Mouse (Mus musculus): ENCODE measurements at regions not wholly inside any gene's neighbourhood (a gene's known extent, or its start where the extent isn't known, plus 50 kb on each side); places are given as distances from the start of the nearest gene placed in this dataset.

GRCm38 (mm10) chr10:43775807-43776206 is 125.7 kb downstream of the Qrsl1 start:
- DNase-seq (ENCODE audit: low spot score in 2 of 2): no peak

DNA sequence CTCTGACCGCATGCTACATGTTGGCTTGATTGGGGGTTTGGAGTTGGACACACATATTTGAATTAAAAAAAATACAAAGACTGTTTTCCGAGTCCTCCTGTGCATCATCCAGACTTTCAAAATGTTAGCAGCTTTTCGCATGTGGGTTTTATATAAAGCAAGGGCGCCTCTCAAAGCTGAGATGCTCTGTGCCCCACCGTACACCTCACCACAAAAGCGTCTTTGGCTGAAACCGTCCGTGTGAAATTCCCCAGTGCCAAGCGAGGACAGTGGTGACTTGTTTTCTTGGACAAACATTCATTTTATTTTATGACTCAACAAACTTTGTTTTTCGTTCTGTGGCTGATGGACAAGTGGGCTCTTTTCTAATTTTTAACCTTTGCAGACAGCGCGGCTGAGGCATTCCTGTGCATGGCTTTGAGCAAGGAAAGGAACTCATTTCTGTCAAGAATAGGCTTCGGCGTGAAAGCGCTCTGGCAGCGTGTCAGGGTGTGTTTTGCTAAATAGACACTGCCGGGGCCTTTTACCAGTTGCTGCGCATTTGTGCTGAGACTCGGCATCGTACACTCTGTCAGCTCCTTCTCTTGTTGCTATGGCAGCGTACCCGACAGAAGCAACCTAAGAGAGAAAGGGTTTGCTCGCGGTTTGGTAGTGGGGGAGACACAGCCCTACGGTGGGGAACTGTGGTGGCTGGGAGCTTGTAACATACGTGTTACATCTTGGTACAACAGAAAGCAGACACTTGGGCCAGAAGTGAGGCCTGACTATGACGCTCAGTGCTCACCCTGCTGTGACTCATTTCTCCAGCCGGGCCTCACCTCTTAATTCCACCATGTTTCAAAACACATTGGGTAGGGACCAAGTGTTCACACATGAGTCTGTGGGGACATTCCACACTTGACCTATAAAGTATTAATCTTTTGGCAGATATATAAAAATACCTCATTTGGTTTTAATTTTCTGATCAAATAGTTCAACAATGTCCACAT is 123.6 kb downstream of the Qrsl1 start:
- DNase-seq (ENCODE audit: low spot score in 2 of 2): peak; percentile 21 to 55

DNA sequence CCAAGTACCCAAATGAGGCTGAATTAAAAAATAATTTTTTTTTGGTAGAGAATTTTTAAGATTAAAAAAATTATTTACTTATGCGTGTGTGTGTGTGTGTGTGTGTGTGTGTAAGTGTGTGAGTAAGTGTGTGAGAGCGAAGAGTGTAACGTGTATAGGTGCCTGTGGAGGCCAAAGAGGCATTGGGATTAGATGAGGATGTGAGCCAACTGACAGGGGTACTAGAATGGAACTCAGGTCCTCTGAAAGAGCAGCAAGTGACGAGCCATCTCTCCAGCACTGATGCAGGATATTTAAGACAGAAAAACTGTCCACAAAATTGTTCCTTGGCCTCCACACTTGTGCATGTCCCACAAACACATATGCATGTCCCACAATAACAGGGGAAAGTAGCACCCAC is 121.0 kb downstream of the Qrsl1 start:
- DNase-seq (ENCODE audit: low spot score in 2 of 2): no peak

DNA sequence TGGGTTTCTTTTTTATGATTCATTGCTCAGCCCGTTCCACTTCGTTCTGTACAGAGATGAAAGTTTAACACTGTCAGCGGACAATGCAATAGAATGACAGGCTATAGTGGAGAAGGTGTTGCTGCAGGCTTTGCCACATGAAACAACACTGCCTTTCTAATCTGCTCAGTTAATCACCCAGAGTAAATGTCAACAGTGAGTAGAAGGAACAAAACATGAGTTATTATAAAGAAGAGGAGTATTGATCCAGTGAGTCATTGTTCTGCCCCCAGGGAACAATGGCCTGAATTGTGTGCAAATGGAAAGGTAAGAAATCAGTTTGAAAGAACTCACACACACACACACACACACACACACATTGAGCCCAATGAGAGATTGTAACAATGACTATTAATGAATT is 118.2 kb downstream of the Qrsl1 start:
- no peak for DNase-seq (ENCODE audit: low spot score in 2 of 2)

DNA sequence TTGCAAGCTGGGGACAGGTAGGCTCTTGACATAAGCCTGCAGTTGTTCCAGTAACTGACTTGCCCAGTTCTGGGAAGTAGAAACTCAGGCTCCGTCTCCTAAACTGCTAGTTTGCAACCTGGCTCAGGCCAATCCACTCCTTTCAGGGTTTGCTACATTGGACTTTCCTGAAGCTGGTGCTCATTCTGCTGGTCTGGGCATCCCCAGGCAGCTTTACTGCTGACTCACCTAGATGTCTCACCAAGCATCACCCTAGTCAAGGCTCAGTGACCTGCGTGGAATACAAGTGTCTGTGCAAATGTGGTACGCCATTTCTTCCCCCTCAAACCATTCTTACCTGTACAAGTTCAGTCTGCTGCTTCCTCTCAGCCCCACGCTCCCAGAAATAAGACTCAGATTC is 110.8 kb downstream of the Qrsl1 start:
- no peak for DNase-seq (ENCODE audit: low spot score in 2 of 2)

GRCm38 (mm10) chr10:43791525-43792021 is 110.0 kb downstream of the Qrsl1 start:
- no peak for DNase-seq (ENCODE audit: low spot score in 2 of 2)

DNA sequence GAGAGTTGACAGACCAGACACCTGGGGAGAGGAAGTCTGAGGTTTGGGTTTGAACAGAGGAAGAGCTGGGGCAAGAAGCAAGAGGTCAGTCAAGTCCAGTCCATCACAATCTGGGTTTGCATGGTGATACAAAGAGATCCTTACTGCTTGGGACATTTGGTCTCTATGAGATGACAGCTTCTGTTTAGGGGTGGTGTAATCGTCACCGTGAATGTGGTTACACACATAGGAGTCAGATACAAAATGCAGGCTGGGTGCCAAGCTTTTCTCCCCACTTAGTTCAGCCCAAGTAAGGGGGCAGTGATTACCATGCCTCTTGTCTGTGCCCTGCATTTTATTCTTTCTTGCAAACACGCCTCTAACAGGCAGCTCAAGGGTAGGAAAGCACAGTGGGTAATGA is 108.9 kb downstream of the Qrsl1 start:
- DNase-seq (ENCODE audit: low spot score in 2 of 2): no peak

DNA sequence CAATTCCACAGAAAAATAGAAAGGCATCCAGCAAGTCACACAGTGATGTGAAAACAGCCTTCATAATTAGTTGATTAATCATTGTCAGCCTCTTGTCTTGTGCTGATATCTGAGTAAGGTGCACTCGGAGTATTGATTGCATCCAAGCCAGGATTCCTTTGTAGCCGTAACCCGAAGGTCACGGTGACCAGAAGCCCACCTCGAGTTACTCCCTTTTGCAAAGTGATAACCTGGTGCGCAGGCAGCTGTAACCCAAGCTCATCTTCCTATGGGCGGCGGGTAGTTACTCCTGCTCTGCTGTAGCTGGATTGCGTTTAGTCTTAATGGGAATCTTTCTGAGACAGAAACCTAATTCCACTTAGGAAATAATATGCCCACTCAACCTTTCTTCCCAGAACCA is 107.0 kb downstream of the Qrsl1 start:
- DNase-seq (ENCODE audit: low spot score in 2 of 2): no peak

GRCm38 (mm10) chr10:43800077-43800476 is 101.5 kb downstream of the Qrsl1 start:
- no peak for DNase-seq (ENCODE audit: low spot score in 2 of 2)

- DNase-seq (ENCODE audit: low spot score in 2 of 2): no peak
Measured at GRCm38 (mm10) chr10:43815291-43815690, 86.3 kb downstream of the Qrsl1 start.

DNA sequence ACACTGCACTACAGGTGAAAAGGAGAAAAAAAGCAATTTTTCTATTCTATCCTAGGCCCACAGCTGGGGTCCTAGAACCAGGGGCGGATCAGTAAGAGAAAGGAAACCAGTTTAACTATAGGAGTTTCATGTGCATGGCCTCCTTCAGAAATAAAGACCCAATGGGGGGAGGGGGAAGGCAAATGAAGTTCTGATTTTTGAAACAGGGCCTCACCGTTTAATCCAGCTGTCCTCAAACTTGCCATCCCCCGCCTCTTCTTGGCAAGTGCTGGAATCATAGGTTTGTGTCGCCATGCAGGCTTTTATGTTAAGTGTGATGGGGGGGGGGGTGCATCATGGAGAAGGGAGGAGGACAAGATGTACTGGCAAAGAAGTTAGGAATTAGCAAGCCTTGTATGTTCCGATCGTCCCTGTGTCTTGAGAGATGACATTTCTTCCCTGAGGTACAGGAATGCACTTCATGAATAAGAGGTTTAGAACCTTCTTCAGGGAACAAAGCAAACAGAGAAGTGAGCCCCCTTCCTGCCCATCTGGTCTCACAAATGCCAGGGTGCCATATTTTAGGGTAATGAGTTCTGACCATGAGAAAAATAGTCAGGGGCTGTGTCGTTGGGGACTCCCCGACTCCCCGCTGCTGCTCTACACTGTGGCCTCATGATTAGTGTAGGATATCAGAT is 83.9 kb downstream of the Qrsl1 start:
- no peak for DNase-seq (ENCODE audit: low spot score in 2 of 2)

DNA sequence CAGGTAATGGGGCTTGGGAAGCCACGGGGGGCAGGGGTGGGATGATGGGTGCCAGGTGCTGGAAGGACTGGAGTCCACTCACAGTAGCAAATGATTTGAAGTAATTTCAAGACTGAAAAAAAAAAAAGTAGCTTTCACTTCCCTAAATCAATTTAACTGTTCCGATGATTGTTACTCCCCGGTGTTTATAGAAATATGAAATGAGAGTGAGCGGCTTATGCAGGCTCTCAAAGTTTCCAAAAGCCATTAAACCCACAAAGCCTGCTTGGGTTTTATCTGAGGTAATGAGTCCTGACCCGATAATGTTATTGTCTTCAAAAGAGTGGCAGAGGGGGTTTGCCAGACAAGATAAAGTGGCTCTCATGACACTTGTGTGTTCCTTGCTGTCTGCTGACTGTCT is 82.9 kb downstream of the Qrsl1 start:
- no peak for DNase-seq (ENCODE audit: low spot score in 2 of 2)

- no peak for DNase-seq (ENCODE audit: low spot score in 2 of 2)
Measured at GRCm38 (mm10) chr10:43819434-43819833, 82.1 kb downstream of the Qrsl1 start.

GRCm38 (mm10) chr10:43822615-43823014 is 78.9 kb downstream of the Qrsl1 start:
- DNase-seq (ENCODE audit: low spot score in 2 of 2): no peak

- no peak for DNase-seq (ENCODE audit: low spot score in 2 of 2)
Measured at GRCm38 (mm10) chr10:43824009-43824408, 77.5 kb downstream of the Qrsl1 start.
